8 mouse cellular contexts compared by ENCODE assay signal in genomic region chr16:33833429-33833753, GRCm38 (mm10). TPM values are rescaled to one million over a fixed set of nuclear protein-coding genes. Genes with fewer than 3 reads are reported as not detected.
A peak's percentile ranks its signal among the peaks of the same experiment; 100 is the strongest.
DNase-seq lines count a peak whose midpoint lies in the region; ATAC-seq and TF ChIP-seq lines count a peak whose summit lies in the region.

No protein-coding gene starts in this region.

- no peaks in the 10 kb centered on the region for H3K36me3 ChIP-seq in kidney, adult 2 months (ENCODE audit: control insufficient read depth, insufficient read depth, low read length)
- peaks cover 4% of the 10 kb centered on the region for H3K36me3 ChIP-seq in embryonic facial prominence, embryonic 10.5 days (replicated peaks)
- H3K36me3 ChIP-seq in hindbrain, embryonic 16.5 days (ENCODE audit: control insufficient read depth, insufficient read depth, low read length), result no peaks in the 10 kb centered on the region
- no peaks in the 10 kb centered on the region for H3K36me3 ChIP-seq in midbrain, embryonic 13.5 days

- 23% methylated on average over 5 of the region's 5 CpGs for WGBS in kidney, adult 2 months
- 5% methylated on average over 5 of the region's 5 CpGs for WGBS in embryonic facial prominence, embryonic 10.5 days
- 9% methylated on average over 5 of the region's 5 CpGs for WGBS in hindbrain, embryonic 16.5 days
- WGBS in midbrain, embryonic 13.5 days, result 14% methylated on average over 5 of the region's 5 CpGs

- H3K9ac ChIP-seq in hindbrain, embryonic 16.5 days (ENCODE audit: low read depth, low read length), result no peak overlapping the region
- H3K9ac ChIP-seq in midbrain, embryonic 13.5 days (replicated peaks), result no peak overlapping the region

- H3K4me2 ChIP-seq in hindbrain, embryonic 16.5 days (ENCODE audit: low read length), result peak overlapping the region; percentile 52
- peak overlapping the region; percentile 51 for H3K4me2 ChIP-seq in midbrain, embryonic 13.5 days (replicated peaks)

- peak overlapping the region; percentile 55 for H3K27ac ChIP-seq in kidney, adult 2 months (ENCODE audit: insufficient read depth, low read depth, low read length)
- peak overlapping the region; percentile 93 for H3K27ac ChIP-seq in embryonic facial prominence, embryonic 10.5 days (replicated peaks)
- peak overlapping the region; percentile 47; the same call in 1 of the 2 replicates for H3K27ac ChIP-seq in hindbrain, embryonic 16.5 days (ENCODE audit: low read depth, low read length)
- no peak overlapping the region for H3K27ac ChIP-seq in midbrain, embryonic 13.5 days

- H3K9me3 ChIP-seq in embryonic facial prominence, embryonic 10.5 days, result no peaks in the 10 kb centered on the region
- no peaks in the 10 kb centered on the region for H3K9me3 ChIP-seq in hindbrain, embryonic 16.5 days (ENCODE audit: control insufficient read depth, low read length)
- H3K9me3 ChIP-seq in midbrain, embryonic 13.5 days, result no peaks in the 10 kb centered on the region

- H3K4me3 ChIP-seq in kidney, adult 2 months (ENCODE audit: insufficient read depth, low read depth, low read length), result 0 out of 2 replicates have a peak overlapping the region, but pooled peaks have one; percentile 7
- H3K4me3 ChIP-seq in embryonic facial prominence, embryonic 10.5 days, result peak overlapping the region; percentile 58
- no peak overlapping the region for H3K4me3 ChIP-seq in hindbrain, embryonic 16.5 days (ENCODE audit: low read length)
- peak overlapping the region; percentile 22; the same call in 1 of the 2 replicates for H3K4me3 ChIP-seq in midbrain, embryonic 13.5 days (replicated peaks)

- H3K27me3 ChIP-seq in kidney, adult 2 months (replicated peaks; ENCODE audit: control insufficient read depth, insufficient read depth, low read length), result no peaks in the 10 kb centered on the region
- peaks cover 28% of the 10 kb centered on the region for H3K27me3 ChIP-seq in embryonic facial prominence, embryonic 10.5 days (replicated peaks; ENCODE audit: low read depth, poor library complexity, severe bottlenecking)
- peaks cover 23% of the 10 kb centered on the region for H3K27me3 ChIP-seq in hindbrain, embryonic 16.5 days (replicated peaks; ENCODE audit: control insufficient read depth, insufficient read depth, low read length)
- peaks cover 55% of the 10 kb centered on the region for H3K27me3 ChIP-seq in midbrain, embryonic 13.5 days

- peaks cover 23% of the 10 kb centered on the region for H3K4me1 ChIP-seq in kidney, adult 2 months (ENCODE audit: control insufficient read depth, insufficient read depth, low read length)
- H3K4me1 ChIP-seq in embryonic facial prominence, embryonic 10.5 days, result peaks cover 77% of the 10 kb centered on the region
- peaks cover 19% of the 10 kb centered on the region for H3K4me1 ChIP-seq in hindbrain, embryonic 16.5 days (ENCODE audit: control insufficient read depth, insufficient read depth, low read depth, low read length)
- H3K4me1 ChIP-seq in midbrain, embryonic 13.5 days (replicated peaks), result peaks cover 38% of the 10 kb centered on the region

- DNase-seq in kidney, adult 2 months, result no peak
- DNase-seq in kidney, adult 9 months, result no peak
- DNase-seq in embryonic facial prominence, embryonic 10.5 days (ENCODE audit: low spot score), result peak; percentile 24
- no peak for DNase-seq in frontal cortex, postnatal 36 days (ENCODE audit: low spot score in 2 of 2)
- DNase-seq in cerebellum, postnatal 4 days (ENCODE audit: low spot score in 2 of 2), result no peak
- DNase-seq in urinary bladder, adult 2 months (ENCODE audit: low spot score), result no peak

- TF ChIP-seq CTCF in kidney, adult 2 months (conservative IDR thresholded peaks at IDR 0.05; ENCODE audit: insufficient read depth, insufficient read length, low read depth, low read length), result no peak

- TF ChIP-seq POLR2A in kidney, adult 2 months (IDR thresholded peaks at IDR 0.05; ENCODE audit: low read depth, low read length), result no peak

- no peak for ATAC-seq in hindbrain, embryonic 16.5 days
- no peak for ATAC-seq in midbrain, embryonic 13.5 days

RNA-seq across cellular contexts. Expression of gene Itgb5, which starts 3.9 kb away (rescaled TPM):
- 145 TPM in 2 replicates for polyA plus RNA-seq in kidney, adult 2 months (2012; rRNA removed)
- 62.1 and 64.1 TPM in 2 replicates for polyA plus RNA-seq in embryonic facial prominence, embryonic 10.5 days (2016; fragmentation: Nextera tagmentation; extraction: Ambion mirVana)
- polyA plus RNA-seq in hindbrain, embryonic 16.5 days (2015; fragmentation: Nextera tagmentation; extraction: Ambion mirVana), result 4.9 and 7.8 TPM in 2 replicates
- 5.3 and 10.3 TPM in 2 replicates for polyA plus RNA-seq in midbrain, embryonic 13.5 days (2015; fragmentation: Nextera tagmentation; extraction: Ambion mirVana)
- 79.7 and 98.3 TPM in 2 replicates for polyA plus RNA-seq in urinary bladder, adult 2 months (2012; rRNA removed)

RNA-seq across cellular contexts. Expression of gene Muc13, which starts 39.6 kb away (rescaled TPM):
- 0.10 and 0.11 TPM in 2 replicates for polyA plus RNA-seq in kidney, adult 2 months (2012; rRNA removed)
- 0.10 and 0.14 TPM in 2 replicates for polyA plus RNA-seq in embryonic facial prominence, embryonic 10.5 days (2016; fragmentation: Nextera tagmentation; extraction: Ambion mirVana)
- not detected in 2 replicates for polyA plus RNA-seq in hindbrain, embryonic 16.5 days (2015; fragmentation: Nextera tagmentation; extraction: Ambion mirVana)
- polyA plus RNA-seq in midbrain, embryonic 13.5 days (2015; fragmentation: Nextera tagmentation; extraction: Ambion mirVana), result 0.07 and 0.23 TPM in 2 replicates
- polyA plus RNA-seq in urinary bladder, adult 2 months (2012; rRNA removed), result 0.04 and 0.09 TPM in 2 replicates
